Mouse (Mus musculus): Measurements from ENCODE around the gene Tyro3. TPM values are rescaled to one million over a fixed set of nuclear protein-coding genes. Genes with fewer than 3 reads are reported as not detected.

Gene Tyro3
- polyA plus RNA-seq, 1 experiment from 2014 or later = 30.9 TPM

DNA sequence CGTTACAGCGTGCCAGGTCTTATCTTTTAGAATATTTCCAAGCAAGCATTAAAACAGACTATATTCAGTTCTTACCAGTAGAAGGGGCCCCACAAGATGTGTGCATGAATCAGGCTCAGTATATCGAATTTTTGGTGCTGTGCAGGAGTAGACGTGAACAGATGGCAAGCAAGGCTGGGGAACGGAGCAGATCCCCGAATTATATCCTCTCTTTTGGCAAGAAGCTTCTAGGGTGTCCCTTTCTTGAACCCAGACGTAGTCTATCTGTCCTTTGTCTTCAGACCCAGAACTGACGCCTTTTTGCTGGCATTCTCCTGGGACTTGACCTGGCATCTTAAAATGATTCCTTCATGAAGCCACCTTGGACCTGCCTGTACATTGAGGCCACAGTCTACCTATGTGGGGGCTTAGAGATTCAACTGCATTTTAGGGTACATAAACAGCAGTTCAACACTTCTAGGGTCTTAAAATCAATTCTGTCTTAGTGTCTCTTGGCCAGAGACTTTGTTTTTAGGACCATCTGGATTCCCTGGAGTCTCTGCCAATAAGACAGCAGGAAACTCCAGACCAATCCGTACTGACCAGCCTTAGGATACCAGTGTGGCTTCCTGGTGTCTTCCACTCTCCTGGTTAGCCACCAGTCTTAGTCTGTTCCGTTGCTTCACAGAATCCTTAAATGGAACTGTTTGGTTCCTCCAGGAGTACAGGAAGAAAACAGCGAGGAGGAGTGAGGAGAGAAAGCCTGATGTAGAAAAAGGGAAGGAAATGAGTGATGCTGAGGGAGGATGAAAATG is 41.0 kb downstream of the Tyro3 start:
- 81% methylated on average over 11 of the region's 11 CpGs for WGBS
- Histone ChIP-seq H3K27me3 (no peaks in the 10 kb centered on the region), H3K9ac (no peak overlapping the region), H3K27ac (no peak overlapping the region), H3K4me3 (no peak overlapping the region), H3K9me3 (no peaks in the 10 kb centered on the region), H3K4me2 (replicated peaks) (no peak overlapping the region), H3K36me3 (no peaks in the 10 kb centered on the region), H3K4me1 (no peaks in the 10 kb centered on the region)
- ATAC-seq (ENCODE audit: insufficient number of reproducible peaks, insufficient read depth, low FRiP score, low TSS enrichment) = no peak

DNA sequence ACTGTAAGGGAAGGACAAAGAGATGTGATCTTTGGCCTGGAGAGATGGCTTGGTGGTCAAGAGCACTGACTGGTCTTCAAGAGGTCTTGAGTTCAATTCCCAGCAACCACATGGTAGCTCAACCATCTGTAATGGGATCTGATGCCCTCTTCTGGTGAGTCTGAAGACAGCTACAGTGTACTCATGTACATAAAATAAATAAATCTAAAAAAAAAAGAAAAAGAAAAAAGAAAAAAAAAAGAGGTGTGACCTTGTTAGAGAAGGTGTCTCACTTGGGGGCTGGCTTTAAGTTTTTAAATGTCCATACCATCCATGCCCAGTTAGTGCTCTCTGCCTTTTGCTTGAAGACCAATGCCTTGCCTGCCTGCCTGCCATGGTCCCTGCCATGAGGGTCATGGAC is 42.5 kb downstream of the Tyro3 start:
- no peak overlapping the region for H3K9ac ChIP-seq
- ATAC-seq (ENCODE audit: insufficient number of reproducible peaks, insufficient read depth, low FRiP score, low TSS enrichment) = no peak
- no peaks in the 10 kb centered on the region for H3K9me3 ChIP-seq
- no peak overlapping the region for H3K4me2 ChIP-seq (replicated peaks)
- no peaks in the 10 kb centered on the region for H3K4me1 ChIP-seq
- H3K4me3 ChIP-seq = no peak overlapping the region
- no peaks in the 10 kb centered on the region for H3K27me3 ChIP-seq
- H3K36me3 ChIP-seq = no peaks in the 10 kb centered on the region
- H3K27ac ChIP-seq = no peak overlapping the region

DNA sequence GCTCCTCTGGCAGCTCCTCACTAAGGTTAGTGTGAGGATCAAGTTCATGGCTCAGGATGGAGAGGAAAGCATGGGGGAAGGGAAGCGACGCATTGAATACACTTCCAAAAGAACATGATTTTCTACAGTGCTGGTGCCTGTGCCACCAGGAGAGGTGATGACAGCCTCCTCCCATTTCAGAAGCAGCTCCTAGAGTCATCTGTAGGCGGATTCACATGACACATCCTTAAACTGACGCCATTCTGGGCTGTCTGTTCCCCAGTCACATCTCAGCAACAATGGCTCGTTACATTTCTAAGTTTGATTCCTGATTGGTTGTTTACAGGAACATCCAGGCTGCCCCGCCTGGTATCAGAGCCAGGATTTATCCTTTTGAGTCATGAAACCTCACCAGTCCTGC is 44.5 kb downstream of the Tyro3 start:
- Histone ChIP-seq H3K27ac (no peak overlapping the region), H3K36me3 (no peaks in the 10 kb centered on the region), H3K4me1 (no peaks in the 10 kb centered on the region), H3K27me3 (no peaks in the 10 kb centered on the region), H3K4me2 (replicated peaks) (no peak overlapping the region), H3K9me3 (no peaks in the 10 kb centered on the region), H3K9ac (no peak overlapping the region), H3K4me3 (no peak overlapping the region)
- ATAC-seq (ENCODE audit: insufficient number of reproducible peaks, insufficient read depth, low FRiP score, low TSS enrichment) = no peak
- WGBS = 73% methylated on average over 6 of the region's 6 CpGs

DNA sequence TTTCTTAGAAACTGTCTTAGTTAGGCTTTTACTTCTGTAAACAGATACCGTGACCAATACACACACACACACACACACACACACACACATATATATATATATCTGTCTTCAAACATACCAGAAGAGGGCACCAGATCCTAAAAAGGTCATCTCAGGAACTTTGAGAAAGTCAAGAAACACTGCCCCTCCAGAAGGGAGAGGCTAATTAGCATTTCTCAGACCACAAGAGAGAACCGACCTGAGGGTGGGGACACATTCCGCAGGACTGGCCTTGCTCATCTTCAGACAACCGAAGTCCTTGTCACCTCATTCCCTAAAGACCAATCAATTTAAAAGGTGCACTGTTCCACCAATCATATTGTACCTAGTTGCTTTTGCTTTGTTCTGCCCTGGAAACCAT is 46.0 kb downstream of the Tyro3 start:
- no peak overlapping the region for H3K27ac ChIP-seq
- H3K4me3 ChIP-seq = no peak overlapping the region
- WGBS = 85% methylated on average over 4 of the region's 4 CpGs
- no peaks in the 10 kb centered on the region for H3K4me1 ChIP-seq
- no peaks in the 10 kb centered on the region for H3K36me3 ChIP-seq
- H3K27me3 ChIP-seq = no peaks in the 10 kb centered on the region
- no peaks in the 10 kb centered on the region for H3K9me3 ChIP-seq
- no peak for ATAC-seq (ENCODE audit: insufficient number of reproducible peaks, insufficient read depth, low FRiP score, low TSS enrichment)
- H3K9ac ChIP-seq = no peak overlapping the region
- no peak overlapping the region for H3K4me2 ChIP-seq (replicated peaks)

DNA sequence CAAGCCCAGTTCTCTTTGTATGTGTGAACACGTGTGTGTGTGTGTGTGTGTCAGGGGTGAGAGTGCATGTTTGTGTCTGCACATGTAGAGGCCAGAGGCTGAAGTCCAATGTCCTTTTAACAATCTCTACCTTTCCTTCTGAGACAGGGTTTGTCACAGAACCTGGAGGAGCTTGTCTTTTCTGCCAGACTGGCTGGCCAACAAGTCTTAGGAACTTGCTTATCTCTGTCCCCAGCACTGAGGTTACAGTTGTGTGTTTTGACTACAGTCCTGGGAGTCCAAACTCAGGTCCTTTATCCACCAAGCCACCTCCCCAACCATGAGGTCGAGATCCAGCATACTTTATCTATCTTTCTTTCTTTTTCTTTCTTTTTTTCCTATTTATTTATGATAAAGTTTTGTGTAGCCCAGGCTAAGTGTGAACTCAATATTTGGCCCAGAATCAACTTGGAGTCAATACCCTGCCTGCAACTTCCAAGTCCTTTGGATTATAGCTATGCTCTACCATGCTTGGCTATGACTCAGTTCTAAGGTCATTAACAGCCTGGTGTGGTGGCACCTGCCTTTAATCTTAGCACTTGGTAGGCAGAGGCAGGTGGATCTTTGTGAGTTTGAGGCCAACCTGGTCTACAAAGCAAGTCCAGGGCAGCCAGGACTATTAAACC is 48.5 kb downstream of the Tyro3 start:
- H3K36me3 ChIP-seq = no peaks in the 10 kb centered on the region
- no peak for ATAC-seq (ENCODE audit: insufficient number of reproducible peaks, insufficient read depth, low FRiP score, low TSS enrichment)
- no peak overlapping the region for H3K4me3 ChIP-seq
- no peaks in the 10 kb centered on the region for H3K27me3 ChIP-seq
- H3K27ac ChIP-seq = no peak overlapping the region
- no peak overlapping the region for H3K4me2 ChIP-seq (replicated peaks)
- H3K9me3 ChIP-seq = no peaks in the 10 kb centered on the region
- WGBS = 86% methylated on average over 2 of the region's 2 CpGs
- H3K4me1 ChIP-seq = no peaks in the 10 kb centered on the region
- no peak overlapping the region for H3K9ac ChIP-seq

DNA sequence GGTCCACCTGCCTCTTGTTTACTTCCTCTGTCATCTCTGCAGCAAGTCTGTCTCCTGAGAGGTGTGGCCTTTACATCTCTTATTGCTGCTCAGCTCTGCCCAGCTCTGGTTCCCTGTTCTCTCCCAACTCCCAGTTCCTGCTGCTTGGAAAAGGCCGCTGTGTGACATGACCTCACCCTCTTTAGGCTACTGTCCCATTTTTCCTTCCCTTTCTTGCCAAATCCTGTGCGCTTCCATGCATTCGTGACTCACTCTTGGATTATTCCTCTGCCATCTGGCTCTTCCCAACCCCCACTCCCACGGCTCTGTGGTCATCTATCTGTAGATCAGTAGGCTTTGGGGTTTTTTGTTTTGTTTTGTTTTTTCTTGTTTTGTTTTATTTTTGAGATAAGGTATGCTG is 49.4 kb downstream of the Tyro3 start:
- no peak for ATAC-seq (ENCODE audit: insufficient number of reproducible peaks, insufficient read depth, low FRiP score, low TSS enrichment)
- Histone ChIP-seq H3K4me2 (replicated peaks) (no peak overlapping the region), H3K27me3 (no peaks in the 10 kb centered on the region), H3K9ac (no peak overlapping the region), H3K4me3 (no peak overlapping the region), H3K9me3 (no peaks in the 10 kb centered on the region), H3K36me3 (no peaks in the 10 kb centered on the region), H3K4me1 (no peaks in the 10 kb centered on the region), H3K27ac (no peak overlapping the region)
- 83% methylated on average over 4 of the region's 4 CpGs for WGBS

DNA sequence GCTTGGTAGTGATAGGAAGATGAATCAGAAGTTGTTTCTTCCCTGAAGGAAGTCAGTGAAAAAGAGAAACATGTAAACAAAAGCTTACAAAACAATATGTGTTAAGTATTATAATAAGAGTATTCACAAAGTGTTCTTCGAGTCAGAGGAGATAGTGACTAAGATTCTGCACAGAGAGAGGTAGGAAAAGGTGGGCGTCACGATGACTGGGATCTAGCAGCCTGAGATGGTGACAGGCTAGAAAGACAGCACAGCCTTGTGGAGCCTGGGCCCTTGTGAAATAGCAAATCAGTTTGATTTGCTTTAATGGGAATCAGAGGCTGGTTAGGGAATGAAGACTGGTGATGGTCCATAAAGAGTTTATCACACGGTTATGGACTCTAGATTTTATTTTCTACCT is 56.3 kb downstream of the Tyro3 start:
- Histone ChIP-seq H3K27me3 (no peaks in the 10 kb centered on the region), H3K9ac (no peak overlapping the region), H3K9me3 (no peaks in the 10 kb centered on the region), H3K36me3 (no peaks in the 10 kb centered on the region), H3K27ac (no peak overlapping the region), H3K4me2 (replicated peaks) (no peak overlapping the region), H3K4me1 (no peaks in the 10 kb centered on the region), H3K4me3 (no peak overlapping the region)
- ATAC-seq (ENCODE audit: insufficient number of reproducible peaks, insufficient read depth, low FRiP score, low TSS enrichment) = no peak
- WGBS = 89% methylated on average over 4 of the region's 4 CpGs

DNA sequence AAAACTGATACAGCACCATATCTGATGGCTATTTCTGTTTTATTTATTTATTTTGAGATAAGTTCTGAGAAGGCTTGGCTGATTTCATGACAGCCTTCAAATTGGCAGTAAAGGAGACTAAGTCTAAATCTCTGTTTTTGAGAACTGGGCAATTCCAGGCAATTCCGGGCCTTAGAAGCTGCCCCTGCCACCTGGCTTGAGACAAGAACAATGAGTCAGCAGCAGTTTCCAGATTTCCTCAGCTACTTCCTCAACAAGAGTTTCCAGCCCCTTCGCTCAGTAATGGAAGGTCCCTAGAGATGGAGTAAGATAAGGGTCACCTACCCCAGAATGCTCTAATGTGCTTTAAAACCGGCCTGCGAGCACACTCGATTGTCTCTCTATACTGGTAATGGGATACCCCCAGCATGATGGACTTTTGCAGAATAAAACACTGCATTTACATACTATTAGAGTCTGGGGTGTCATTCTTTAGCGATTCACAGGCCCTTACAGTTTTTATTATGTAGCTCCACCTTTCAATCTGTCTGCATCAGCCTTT is 57.8 kb downstream of the Tyro3 start:
- H3K4me2 ChIP-seq (replicated peaks) = no peak overlapping the region
- no peaks in the 10 kb centered on the region for H3K36me3 ChIP-seq
- H3K9ac ChIP-seq = no peak overlapping the region
- no peak overlapping the region for H3K4me3 ChIP-seq
- ATAC-seq (ENCODE audit: insufficient number of reproducible peaks, insufficient read depth, low FRiP score, low TSS enrichment) = no peak
- H3K27me3 ChIP-seq = no peaks in the 10 kb centered on the region
- no peaks in the 10 kb centered on the region for H3K9me3 ChIP-seq
- 60% methylated on average over 6 of the region's 6 CpGs for WGBS
- no peak overlapping the region for H3K27ac ChIP-seq
- H3K4me1 ChIP-seq = no peaks in the 10 kb centered on the region

DNA sequence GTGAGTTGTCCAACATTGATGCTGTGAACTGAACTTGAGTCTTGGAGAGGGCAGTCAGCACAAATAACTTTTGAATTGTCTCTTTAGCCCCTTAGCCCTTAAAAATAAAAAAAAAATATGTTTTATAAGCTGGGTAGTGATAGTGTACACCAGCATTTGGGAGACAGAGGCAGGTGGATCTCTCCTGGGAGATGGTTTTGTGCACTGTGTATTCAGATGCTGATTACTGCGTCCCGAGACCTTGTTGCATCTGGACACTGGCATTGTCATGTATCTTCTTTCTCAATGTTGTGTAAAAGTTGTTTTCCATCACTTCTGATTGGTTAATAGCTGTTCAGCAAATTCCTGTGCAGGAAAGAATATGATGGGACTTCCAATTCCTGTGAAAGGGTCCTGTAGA is 59.8 kb downstream of the Tyro3 start:
- Histone ChIP-seq H3K27ac (no peak overlapping the region), H3K36me3 (no peaks in the 10 kb centered on the region), H3K4me2 (replicated peaks) (no peak overlapping the region), H3K4me1 (no peaks in the 10 kb centered on the region), H3K9ac (no peak overlapping the region), H3K9me3 (no peaks in the 10 kb centered on the region), H3K27me3 (no peaks in the 10 kb centered on the region), H3K4me3 (no peak overlapping the region)
- no peak for ATAC-seq (ENCODE audit: insufficient number of reproducible peaks, insufficient read depth, low FRiP score, low TSS enrichment)
- whole genome bisulfite sequencing = 79% methylated on average over 2 of the region's 2 CpGs

DNA sequence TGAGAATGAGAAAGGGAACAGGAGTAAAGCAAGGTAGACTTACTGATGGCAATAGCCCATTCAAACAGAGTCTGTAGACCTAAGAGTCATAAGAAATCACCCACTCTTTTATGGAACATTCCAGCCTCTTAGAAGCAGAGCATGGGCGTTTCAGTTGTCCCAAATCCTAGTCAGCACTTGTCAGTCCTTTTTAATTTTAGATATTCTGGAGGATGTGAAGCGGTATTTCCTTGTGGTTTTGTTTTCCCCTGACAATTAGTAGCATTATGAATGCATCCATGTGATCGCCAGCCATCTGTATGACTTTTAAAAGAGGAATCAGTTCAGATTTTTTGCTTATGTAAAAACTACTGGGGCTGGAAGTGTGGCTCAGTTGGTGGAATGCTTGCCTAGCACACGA is 67.0 kb downstream of the Tyro3 start:
- no peak overlapping the region for H3K4me2 ChIP-seq (replicated peaks)
- ATAC-seq (ENCODE audit: insufficient number of reproducible peaks, insufficient read depth, low FRiP score, low TSS enrichment) = no peak
- H3K27ac ChIP-seq = no peak overlapping the region
- no peaks in the 10 kb centered on the region for H3K4me1 ChIP-seq
- H3K4me3 ChIP-seq = no peak overlapping the region
- no peaks in the 10 kb centered on the region for H3K36me3 ChIP-seq
- no peak overlapping the region for H3K9ac ChIP-seq
- no peaks in the 10 kb centered on the region for H3K27me3 ChIP-seq
- WGBS = 68% methylated on average over 4 of the region's 4 CpGs
- H3K9me3 ChIP-seq = no peaks in the 10 kb centered on the region

Data from embryonic facial prominence, embryonic 12.5 days (tissue).